In genomic region chr4:46601844-46602423, GRCm38 (mm10) we compare ENCODE assay signal across 8 mouse cellular contexts. TPM values are rescaled to one million over a fixed set of nuclear protein-coding genes. Genes with fewer than 3 reads are reported as not detected.
DNase-seq lines count a peak whose midpoint lies in the region; ATAC-seq lines count a peak whose summit lies in the region.

Coro2a (minus strand) TSS chr4:46602202.

- peak within 1 kb of the TSS; percentile 97 for H3K4me2 ChIP-seq in heart, embryonic 13.5 days
- H3K4me2 ChIP-seq in liver, embryonic 11.5 days = peak within 1 kb of the TSS; percentile 96

- no peak within 1 kb of the TSS for H3K27ac ChIP-seq in heart, embryonic 13.5 days (replicated peaks)
- no peak within 1 kb of the TSS for H3K27ac ChIP-seq in liver, embryonic 11.5 days (ENCODE audit: low read depth, low read length)

- WGBS in heart, embryonic 13.5 days = under 1% methylated on average over 64 of the region's 66 CpGs
- WGBS in liver, embryonic 11.5 days = under 1% methylated on average over 46 of the region's 66 CpGs

- H3K9me3 ChIP-seq in heart, embryonic 13.5 days = no peaks in the 10 kb centered on the region
- H3K9me3 ChIP-seq in liver, embryonic 11.5 days (ENCODE audit: control insufficient read depth, low read length) = no peaks in the 10 kb centered on the region

- no peaks in the 10 kb centered on the region for H3K36me3 ChIP-seq in heart, embryonic 13.5 days
- no peaks in the 10 kb centered on the region for H3K36me3 ChIP-seq in liver, embryonic 11.5 days (ENCODE audit: control insufficient read depth, insufficient read depth, low read length)
- no peaks in the 10 kb centered on the region for H3K36me3 ChIP-seq in splenic B cell, adult 2 months (ENCODE audit: control insufficient read depth, insufficient read depth, low read length, poor library complexity, severe bottlenecking)

- peaks cover 11% of the 10 kb centered on the region for H3K4me1 ChIP-seq in heart, embryonic 13.5 days
- peaks cover 9% of the 10 kb centered on the region; the same call in 1 of the 2 replicates for H3K4me1 ChIP-seq in liver, embryonic 11.5 days (replicated peaks; ENCODE audit: control insufficient read depth, insufficient read depth, low read length)

- ATAC-seq in heart, embryonic 13.5 days (ENCODE audit: extremely low read depth, insufficient number of reproducible peaks, low FRiP score, low TSS enrichment) = no peak
- peak; percentile 72 for ATAC-seq in liver, embryonic 11.5 days (replicated peaks; ENCODE audit: low FRiP score)

- peaks cover 100% of the 10 kb centered on the region for H3K27me3 ChIP-seq in heart, embryonic 13.5 days (replicated peaks)
- peaks cover 26% of the 10 kb centered on the region for H3K27me3 ChIP-seq in liver, embryonic 11.5 days (replicated peaks; ENCODE audit: control insufficient read depth, insufficient read depth, low read length)
- H3K27me3 ChIP-seq in splenic B cell, adult 2 months (ENCODE audit: control insufficient read depth, insufficient read depth, low read length, poor library complexity, severe bottlenecking) = no peaks in the 10 kb centered on the region

- peak within 1 kb of the TSS; percentile 78 for H3K9ac ChIP-seq in heart, embryonic 13.5 days
- peak within 1 kb of the TSS; percentile 63 for H3K9ac ChIP-seq in liver, embryonic 11.5 days (ENCODE audit: low read depth, low read length)

- peak within 1 kb of the TSS; percentile 63 for H3K4me3 ChIP-seq in heart, embryonic 13.5 days
- H3K4me3 ChIP-seq in liver, embryonic 11.5 days (ENCODE audit: low read depth, low read length) = peak within 1 kb of the TSS; percentile 64

- DNase-seq in CD4-positive, CD25-positive, alpha-beta regulatory T cell, adult 2 months (ENCODE audit: low read depth, low spot score) = peak; percentile 96
- DNase-seq in c-Kit-negative CD71-positive TER-119-positive erythroid progenitor cells, embryonic 14.5 days (ENCODE audit: low read depth, low spot score) = peak; percentile 40
- DNase-seq in fibroblast of lung, adult 2 months (ENCODE audit: low read depth) = peak; percentile 36
- DNase-seq in kidney, postnatal 10 days = peak; percentile 86
- DNase-seq in liver, embryonic 11.5 days (ENCODE audit: low spot score) = peak; percentile 87
- DNase-seq in naive thymus-derived CD4-positive, alpha-beta T cell, adult 2 months (ENCODE audit: low read depth) = peak; percentile 92
- DNase-seq in splenic B cell, adult 2 months (ENCODE audit: low read depth, low spot score) = peak; percentile 94

RNA-seq across cellular contexts. Expression of gene Coro2a, which starts in this region (rescaled TPM):
- polyA plus RNA-seq in heart, embryonic 13.5 days (2015; fragmentation: Nextera tagmentation; extraction: Ambion mirVana) = 0.55 and 0.76 TPM in 2 replicates
- 4.8 and 5.7 TPM in 2 replicates for polyA plus RNA-seq in liver, embryonic 11.5 days (2014; fragmentation: Nextera tagmentation; extraction: Ambion mirVana)

Comparison
In these comparisons a context has a peak if more than half of its experiments do, and no peak if none do; other contexts are left out.
1. DNase-seq: peak in every context shown above with its lines; median percentile 96 in CD4-positive, CD25-positive, alpha-beta regulatory T cell, adult 2 months; 94 in splenic B cell, adult 2 months; 92 in naive thymus-derived CD4-positive, alpha-beta T cell, adult 2 months; 87 in liver, embryonic 11.5 days; 86 in kidney, postnatal 10 days; 40 in c-Kit-negative CD71-positive TER-119-positive erythroid progenitor cells, embryonic 14.5 days; 36 in fibroblast of lung, adult 2 months.